Mouse (Mus musculus): ENCODE measurements around the gene Ttc13. TPM values are rescaled to one million over a fixed set of nuclear protein-coding genes. Genes with fewer than 3 reads are reported as not detected.

Ttc13 gene
- 10 to 100 TPM; 24.0 to 25.3 TPM for total RNA-seq (2021)

DNA sequence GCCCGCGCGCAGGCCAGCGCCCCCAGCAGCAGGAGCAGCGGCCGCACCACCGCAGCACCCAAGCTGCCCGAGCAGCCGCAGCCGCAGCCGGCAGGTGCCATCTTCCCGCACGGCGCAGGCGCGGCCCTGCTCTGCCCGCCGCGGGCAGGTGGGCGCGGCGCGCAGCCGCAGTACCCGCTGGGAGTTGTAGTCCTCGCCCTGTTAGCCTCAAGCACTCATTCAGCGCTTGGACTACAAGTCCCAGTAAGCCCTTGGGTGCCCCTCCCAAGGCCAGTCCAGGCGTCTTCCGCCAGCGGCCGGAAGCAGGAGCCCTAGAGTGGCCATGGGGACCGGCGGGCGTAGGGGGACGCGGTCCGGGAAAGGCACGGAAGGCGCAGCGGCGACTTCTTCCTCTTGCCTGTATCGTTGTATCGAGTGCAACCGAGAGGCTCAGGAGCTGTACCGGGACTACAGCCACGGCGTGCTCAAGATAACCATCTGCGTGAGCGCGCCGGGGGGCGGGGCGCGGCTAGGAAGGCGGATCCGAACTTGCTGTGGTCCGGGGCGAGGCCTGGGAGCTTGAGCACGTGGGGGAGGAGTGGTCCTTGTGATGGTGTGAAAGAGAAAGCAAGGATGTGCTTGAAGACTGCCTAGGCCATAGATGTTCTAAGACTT, at the start of gene Ttc13, which contains the start of gene Arv1:
Gene Ttc13 (minus strand): TSS at position 122 of the 654 bp plus-strand sequence.
Gene Arv1 (plus strand): TSS at position 278 of the 654 bp plus-strand sequence.
- DNase-seq = peak; percentile 96

DNA sequence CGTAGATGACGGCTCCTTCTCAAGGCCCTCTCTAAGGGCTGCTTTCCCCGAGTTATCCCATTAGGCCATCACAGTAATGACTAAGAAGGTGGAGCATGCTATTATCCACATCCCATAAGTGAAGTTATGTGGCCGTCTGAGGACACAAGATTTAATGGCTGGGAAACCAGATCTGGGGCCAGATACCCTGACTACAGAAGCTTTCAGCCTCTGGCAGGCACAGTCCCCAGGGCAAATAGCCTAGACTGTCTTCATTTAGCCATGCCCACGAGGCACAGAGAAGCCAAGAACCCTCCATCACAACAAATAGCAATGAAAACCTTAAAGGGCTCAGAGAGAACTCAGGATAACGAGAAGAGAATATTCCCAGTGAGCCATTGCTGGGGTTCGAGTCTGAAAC, 41.3 kb upstream of the Ttc13 start:
- DNase-seq = no peak

DNA sequence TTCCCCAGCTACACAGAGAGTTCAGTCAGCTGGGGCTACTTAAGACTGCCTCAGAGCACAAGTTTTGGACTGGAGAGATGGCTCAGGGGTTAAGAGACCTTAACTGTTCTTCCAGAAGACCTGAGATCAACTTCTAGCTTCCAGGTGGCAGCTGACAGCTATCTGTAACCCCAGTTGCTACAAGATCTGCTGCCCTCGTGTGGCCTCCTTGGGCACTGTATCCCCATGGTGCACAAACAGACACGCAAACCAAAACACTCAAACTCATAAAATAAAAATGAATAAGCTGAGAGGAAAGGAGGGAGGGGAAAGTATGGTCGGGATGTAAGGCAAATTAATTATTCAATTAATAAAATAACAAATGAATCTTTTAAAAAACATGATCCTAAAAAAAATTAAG, 36.8 kb upstream of the Ttc13 start:
- DNase-seq = peak; percentile 40

GRCm38 (mm10) chr8:124756601-124757000, 34.8 kb upstream of the Ttc13 start:
- no peak for DNase-seq

GRCm38 (mm10) chr8:124756153-124756552, 34.4 kb upstream of the Ttc13 start:
- no peak for DNase-seq

DNA sequence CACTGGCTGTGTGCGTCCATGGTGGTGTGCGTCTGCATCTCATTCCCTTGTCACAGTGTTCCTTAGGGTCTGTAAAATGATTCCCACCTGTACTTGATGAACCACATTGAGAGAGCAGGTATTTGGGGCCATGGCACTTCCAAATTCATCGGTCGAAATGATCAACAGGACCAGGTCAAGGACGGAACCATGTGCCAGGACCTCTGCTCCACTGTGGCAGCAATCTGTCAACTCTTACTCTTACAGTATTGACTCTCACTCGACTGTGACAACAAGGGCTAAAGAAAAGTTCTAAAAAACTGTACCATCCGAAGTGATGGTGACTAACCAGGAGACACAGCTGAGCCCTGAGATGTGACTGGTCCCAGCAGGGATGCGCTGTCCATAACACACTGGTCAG, 33.7 kb upstream of the Ttc13 start:
- DNase-seq = no peak

GRCm38 (mm10) chr8:124754792-124755190, 33.0 kb upstream of the Ttc13 start:
- no peak for DNase-seq

DNA sequence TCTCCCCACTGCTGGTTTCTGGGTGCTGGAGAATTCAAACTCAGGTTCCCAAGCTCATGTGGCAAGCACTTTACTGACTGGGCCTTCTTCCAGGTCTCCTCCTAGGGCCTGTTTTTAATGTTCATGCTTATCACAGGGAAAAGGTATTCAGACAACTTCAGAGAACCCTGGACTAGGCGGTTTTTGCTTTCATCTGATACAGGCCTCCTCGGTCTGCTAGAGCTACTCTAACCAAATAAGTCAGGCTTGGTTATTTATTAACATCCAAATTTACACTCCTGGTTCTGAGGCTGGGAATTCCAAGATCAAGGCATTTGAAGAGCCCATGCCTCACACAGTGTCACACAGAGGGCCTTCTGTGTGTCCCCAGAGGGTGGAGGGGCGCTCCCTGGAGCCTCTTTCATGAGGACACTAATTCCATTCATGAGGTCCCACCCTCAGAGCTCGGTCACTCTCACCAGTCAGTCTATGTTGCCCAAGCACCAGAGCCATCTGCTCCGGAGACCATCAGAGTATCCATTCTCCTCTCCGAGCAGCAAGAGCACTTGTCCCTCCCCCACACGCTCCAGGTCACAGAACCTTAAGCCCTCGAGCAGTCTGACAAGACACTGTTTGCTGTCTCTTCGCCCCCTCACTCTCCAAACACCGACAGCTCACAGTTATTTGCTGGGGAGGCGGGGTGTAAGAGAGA, 32.5 kb upstream of the Ttc13 start:
- no peak for DNase-seq

GRCm38 (mm10) chr8:124752325-124752862, 30.6 kb upstream of the Ttc13 start:
- DNase-seq = no peak

GRCm38 (mm10) chr8:124751709-124752173, 30.0 kb upstream of the Ttc13 start, which contains the start of gene Fam89a:
Fam89a (minus strand) TSS chr8:124751832.
- DNase-seq = peak; percentile 61

GRCm38 (mm10) chr8:124751191-124751590, 29.4 kb upstream of the Ttc13 start:
- peak; percentile 31 for DNase-seq

DNA sequence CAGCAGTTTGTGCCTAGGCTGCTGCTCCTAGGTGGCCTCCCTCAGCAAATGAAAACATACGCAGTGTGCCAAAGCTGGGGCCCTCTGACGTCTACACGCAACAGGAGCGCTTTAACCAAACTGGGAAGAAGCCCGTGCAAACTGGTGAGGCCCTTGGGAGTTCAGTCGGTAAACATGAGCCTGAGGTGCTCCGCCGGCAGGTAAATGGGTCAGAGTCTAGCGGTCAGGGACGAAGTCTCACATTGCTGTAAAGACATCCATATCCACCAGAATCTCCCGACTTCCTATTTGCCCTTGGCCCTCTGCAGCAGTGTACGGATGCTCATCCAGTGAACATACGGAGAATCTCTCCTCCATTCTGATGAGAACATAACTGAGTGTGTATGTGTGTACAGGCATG, 24.9 kb upstream of the Ttc13 start:
- no peak for DNase-seq

DNA sequence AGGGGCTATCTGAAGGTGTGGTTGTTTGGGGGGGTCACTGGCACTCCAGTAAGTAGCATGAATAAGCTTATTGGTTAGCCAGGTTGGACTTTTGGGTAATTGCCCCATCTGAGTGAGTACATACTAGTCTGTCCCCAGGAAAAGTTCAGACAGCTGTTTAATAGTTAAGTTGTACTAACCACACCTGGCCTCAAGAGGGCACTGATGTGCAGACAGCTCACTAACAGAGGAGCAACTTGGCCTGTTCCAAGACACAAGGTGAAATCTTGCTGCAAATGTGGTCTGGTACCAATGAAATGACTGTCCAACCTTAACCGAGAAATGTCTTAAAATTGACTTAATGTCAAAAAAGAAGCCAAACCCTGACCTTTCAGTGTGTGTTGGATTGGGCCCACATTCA, 17.5 kb upstream of the Ttc13 start:
- DNase-seq = peak; percentile 30

GRCm38 (mm10) chr8:124735371-124735911, 13.7 kb upstream of the Ttc13 start:
- no peak for DNase-seq

DNA sequence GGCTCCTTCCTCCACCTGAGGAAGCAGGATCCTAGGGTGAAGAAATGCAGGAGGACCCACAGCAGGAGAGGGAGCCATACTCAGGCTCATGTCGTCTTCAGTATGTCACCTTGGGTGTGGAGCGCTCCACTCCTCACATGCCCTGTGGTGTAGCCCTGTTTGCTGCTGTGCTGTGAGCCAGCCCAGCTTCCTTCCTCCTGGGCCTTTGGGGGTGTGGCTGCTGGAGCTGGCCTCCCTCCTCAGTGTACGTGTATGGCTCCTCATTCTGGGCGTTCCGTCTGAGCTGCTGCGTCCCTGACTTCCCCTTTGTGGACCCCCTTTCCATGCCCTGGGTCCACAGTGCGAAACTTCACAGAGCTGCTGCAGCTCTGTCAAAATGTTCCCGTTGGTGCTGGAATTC, 11.0 kb upstream of the Ttc13 start:
- no peak for DNase-seq

DNA sequence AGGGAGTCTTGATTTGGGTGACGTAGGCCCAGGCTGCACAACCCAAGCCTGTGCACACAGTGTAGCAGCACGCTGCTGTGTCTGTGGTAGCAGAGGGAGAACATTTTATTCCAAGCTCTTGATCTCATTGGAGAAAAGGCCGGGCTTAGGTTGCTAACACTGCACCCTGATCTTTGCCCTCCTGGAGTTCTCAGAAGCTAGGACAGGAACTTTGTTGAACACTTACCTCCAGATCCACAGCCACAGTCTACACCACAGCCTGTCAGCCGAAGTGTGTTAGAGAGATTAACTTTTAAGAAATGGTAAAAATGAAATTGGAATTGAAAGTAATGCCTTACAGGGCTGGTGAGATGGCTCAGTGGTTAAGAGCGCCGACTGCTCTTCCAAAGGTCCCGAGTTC, 2.5 kb upstream of the Ttc13 start:
- DNase-seq = no peak

DNA sequence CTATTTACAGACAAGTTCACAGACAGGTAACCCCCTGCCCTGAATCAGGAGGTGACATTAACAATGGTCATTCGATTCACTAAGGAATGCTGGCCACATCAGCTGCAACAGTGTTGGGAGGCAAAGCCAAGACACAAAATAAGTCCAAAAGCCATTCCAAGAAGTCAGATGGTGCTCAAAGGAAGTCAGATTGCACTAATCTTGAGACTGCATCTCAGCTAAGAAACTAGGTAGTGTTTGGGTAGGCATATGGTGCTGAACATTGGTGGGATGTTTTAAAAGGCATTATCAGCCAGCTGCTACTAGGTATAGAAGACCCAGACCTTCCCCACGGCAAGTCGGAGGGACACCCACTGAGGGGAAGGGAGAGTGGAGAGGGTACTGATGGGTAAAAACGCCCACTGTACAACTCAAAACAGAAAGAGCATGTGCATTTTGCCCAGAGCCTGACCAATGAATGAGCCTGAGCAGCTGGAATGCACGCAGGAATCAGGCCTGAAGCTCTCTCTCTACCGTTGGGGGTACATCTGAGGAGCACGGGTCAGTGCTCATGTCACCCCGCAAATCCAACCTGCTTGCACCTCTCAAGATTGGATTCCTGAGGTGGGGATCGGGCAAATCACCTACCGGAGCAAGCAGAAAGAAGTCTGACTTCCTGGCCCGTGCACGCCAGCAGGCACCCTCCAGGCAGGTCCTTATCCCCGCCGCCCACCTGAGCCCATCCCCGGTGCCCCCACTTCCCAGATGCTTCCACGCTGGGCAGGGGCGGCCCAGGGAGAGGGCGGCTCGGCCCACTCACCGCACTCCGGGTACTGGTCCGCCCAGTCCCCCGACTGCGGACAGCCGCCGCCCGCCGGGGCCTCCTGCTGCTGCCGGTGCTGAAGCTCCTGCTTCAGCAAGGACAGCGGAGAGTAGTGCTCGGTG, 583 bp downstream of the Ttc13 start:
- no peak for DNase-seq

DNA sequence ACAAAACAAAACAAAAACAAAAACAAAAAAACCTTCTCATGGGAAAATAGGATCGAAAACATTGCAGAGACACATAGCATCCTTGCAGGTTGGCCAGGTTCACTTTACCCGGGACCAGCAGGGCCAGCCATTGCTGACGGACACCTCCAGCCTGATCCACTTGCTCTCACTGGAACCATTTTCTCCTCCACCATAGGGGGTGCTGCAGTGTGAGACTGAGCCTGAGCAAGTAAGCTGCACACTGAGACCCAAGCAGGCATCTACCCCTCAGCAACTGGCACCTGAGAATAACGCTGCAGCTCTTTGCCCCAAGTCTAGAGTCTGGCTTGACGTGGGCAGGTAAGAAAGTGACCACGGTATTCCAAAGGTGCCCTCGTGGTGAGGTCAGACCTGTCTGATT, 1.6 kb downstream of the Ttc13 start:
- DNase-seq = no peak

GRCm38 (mm10) chr8:124715736-124716135, 6.0 kb downstream of the Ttc13 start:
- no peak for DNase-seq

- no peak for DNase-seq
Measured at GRCm38 (mm10) chr8:124713207-124713606, 8.6 kb downstream of the Ttc13 start.

DNA sequence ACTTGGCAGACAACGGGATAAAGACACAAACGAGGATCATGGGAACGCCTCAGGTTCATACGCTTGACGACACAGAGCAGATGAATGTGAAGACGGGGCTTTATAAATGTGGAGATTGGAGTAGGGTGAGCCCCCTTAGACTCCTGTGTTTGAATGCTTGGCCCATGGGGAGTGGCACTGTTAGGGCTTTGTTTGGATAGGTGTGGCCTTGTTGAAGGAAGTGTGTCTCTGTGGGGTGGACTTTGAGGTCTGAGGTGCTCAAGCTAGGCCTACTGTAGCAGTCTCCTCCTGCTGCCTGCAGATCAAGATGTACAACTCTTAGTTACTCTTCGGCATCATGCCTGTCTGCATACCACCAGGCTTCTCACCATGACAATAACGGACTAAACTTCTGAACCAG, 16.0 kb downstream of the Ttc13 start:
- DNase-seq = no peak

- no peak for DNase-seq
Measured at GRCm38 (mm10) chr8:124704376-124704775, 17.4 kb downstream of the Ttc13 start.

Measured in heart, postnatal 4 days (tissue).